Mouse (Mus musculus): ENCODE data around the gene Slc27a1. TPM values are rescaled to one million over a fixed set of nuclear protein-coding genes. Genes with fewer than 3 reads are reported as not detected.

The Slc27a1 gene
- polyA plus RNA-seq, 1 experiment from 2014 or later: 70.0 TPM

GRCm38 (mm10) chr8:71561401-71561800, 7.3 kb upstream of the Slc27a1 start:
- H3K36me3 ChIP-seq (ENCODE audit: control insufficient read depth, insufficient read depth, low read length): no peaks in the 10 kb centered on the region
- H3K4me1 ChIP-seq (ENCODE audit: control insufficient read depth, insufficient read depth, low read length): peaks cover 5% of the 10 kb centered on the region; the same call in 1 of the 2 replicates
- H3K4me3 ChIP-seq (ENCODE audit: low read depth, low read length): no peak overlapping the region
- no peak overlapping the region for H3K9ac ChIP-seq (replicated peaks; ENCODE audit: low read depth, low read length)
- 4% methylated on average over 15 of the region's 15 CpGs for WGBS
- peaks cover 59% of the 10 kb centered on the region for H3K27me3 ChIP-seq (ENCODE audit: control insufficient read depth, insufficient read depth, low read length)
- no peaks in the 10 kb centered on the region for H3K9me3 ChIP-seq (ENCODE audit: control insufficient read depth, low read length)
- peak; percentile 48; the same call in 1 of the 2 replicates for ATAC-seq (ENCODE audit: low read depth)
- no peak overlapping the region for H3K4me2 ChIP-seq (ENCODE audit: low read depth, low read length)
- no peak overlapping the region for H3K27ac ChIP-seq (ENCODE audit: low read depth, low read length)

GRCm38 (mm10) chr8:71562751-71563150, 5.9 kb upstream of the Slc27a1 start:
- Histone ChIP-seq H3K9me3 (ENCODE audit: control insufficient read depth, low read length) (no peaks in the 10 kb centered on the region), H3K36me3 (ENCODE audit: control insufficient read depth, insufficient read depth, low read length) (no peaks in the 10 kb centered on the region), H3K4me1 (ENCODE audit: control insufficient read depth, insufficient read depth, low read length) (peaks cover 5% of the 10 kb centered on the region; the same call in 1 of the 2 replicates), H3K27me3 (ENCODE audit: control insufficient read depth, insufficient read depth, low read length) (peaks cover 46% of the 10 kb centered on the region), H3K4me3 (ENCODE audit: low read depth, low read length) (peak overlapping the region; percentile 20; the same call in 1 of the 2 replicates), H3K27ac (ENCODE audit: low read depth, low read length) (no peak overlapping the region), H3K9ac (replicated peaks; ENCODE audit: low read depth, low read length) (0 out of 2 replicates have a peak overlapping the region, but pooled peaks have one; percentile 16), H3K4me2 (ENCODE audit: low read depth, low read length) (peak overlapping the region; percentile 32; the same call in 1 of the 2 replicates)
- ATAC-seq (ENCODE audit: low read depth): peak; percentile 26; the same call in 1 of the 2 replicates
- 1% methylated on average over 33 of the region's 33 CpGs for WGBS

- H3K4me3 ChIP-seq (ENCODE audit: low read depth, low read length): no peak overlapping the region
- no peaks in the 10 kb centered on the region; the same call in 1 of the 2 replicates for H3K4me1 ChIP-seq (ENCODE audit: control insufficient read depth, insufficient read depth, low read length)
- no peak overlapping the region for H3K27ac ChIP-seq (ENCODE audit: low read depth, low read length)
- H3K27me3 ChIP-seq (ENCODE audit: control insufficient read depth, insufficient read depth, low read length): peaks cover 35% of the 10 kb centered on the region
- 85% methylated on average over 4 of the region's 4 CpGs for WGBS
- H3K9ac ChIP-seq (replicated peaks; ENCODE audit: low read depth, low read length): no peak overlapping the region
- ATAC-seq (ENCODE audit: low read depth): no peak
- H3K9me3 ChIP-seq (ENCODE audit: control insufficient read depth, low read length): no peaks in the 10 kb centered on the region
- H3K36me3 ChIP-seq (ENCODE audit: control insufficient read depth, insufficient read depth, low read length): no peaks in the 10 kb centered on the region
- no peak overlapping the region for H3K4me2 ChIP-seq (ENCODE audit: low read depth, low read length)
Observed at GRCm38 (mm10) chr8:71563992-71564391, 4.7 kb upstream of the Slc27a1 start.

- no peaks in the 10 kb centered on the region for H3K9me3 ChIP-seq (ENCODE audit: control insufficient read depth, low read length)
- no peak for ATAC-seq (ENCODE audit: low read depth)
- H3K4me1 ChIP-seq (ENCODE audit: control insufficient read depth, insufficient read depth, low read length): peaks cover 6% of the 10 kb centered on the region
- H3K27me3 ChIP-seq (ENCODE audit: control insufficient read depth, insufficient read depth, low read length): peaks cover 15% of the 10 kb centered on the region
- no peak within 1 kb of the TSS for H3K27ac ChIP-seq (ENCODE audit: low read depth, low read length)
- H3K4me3 ChIP-seq (ENCODE audit: low read depth, low read length): no peak within 1 kb of the TSS
- WGBS: 75% methylated on average over 3 of the region's 3 CpGs
- H3K4me2 ChIP-seq (ENCODE audit: low read depth, low read length): no peak within 1 kb of the TSS
- H3K36me3 ChIP-seq (ENCODE audit: control insufficient read depth, insufficient read depth, low read length): no peaks in the 10 kb centered on the region
- H3K9ac ChIP-seq (replicated peaks; ENCODE audit: low read depth, low read length): no peak within 1 kb of the TSS
Observed at GRCm38 (mm10) chr8:71566501-71566900, 2.2 kb upstream of the Slc27a1 start, which contains the start of gene Nxnl1. Gene Nxnl1, minus strand, starts transcription at chr8:71566601.

- 75% methylated on average over 7 of the region's 7 CpGs for WGBS
- Histone ChIP-seq H3K9ac (replicated peaks; ENCODE audit: low read depth, low read length) (no peak overlapping the region), H3K27ac (ENCODE audit: low read depth, low read length) (no peak overlapping the region)
Observed at GRCm38 (mm10) chr8:71567587-71567986, 1.1 kb upstream of the Slc27a1 start.

GRCm38 (mm10) chr8:71568941-71569340, 259 bp downstream of the Slc27a1 start:
- H3K27me3 ChIP-seq (ENCODE audit: control insufficient read depth, insufficient read depth, low read length): no peaks in the 10 kb centered on the region
- peak overlapping the region; percentile 76 for H3K27ac ChIP-seq (ENCODE audit: low read depth, low read length)
- H3K4me2 ChIP-seq (ENCODE audit: low read depth, low read length): peak overlapping the region; percentile 93
- peaks cover 17% of the 10 kb centered on the region for H3K4me1 ChIP-seq (ENCODE audit: control insufficient read depth, insufficient read depth, low read length)
- 23% methylated on average over 6 of the region's 6 CpGs for WGBS
- H3K9ac ChIP-seq (replicated peaks; ENCODE audit: low read depth, low read length): peak overlapping the region; percentile 68
- H3K36me3 ChIP-seq (ENCODE audit: control insufficient read depth, insufficient read depth, low read length): no peaks in the 10 kb centered on the region
- H3K4me3 ChIP-seq (ENCODE audit: low read depth, low read length): peak overlapping the region; percentile 62
- no peaks in the 10 kb centered on the region for H3K9me3 ChIP-seq (ENCODE audit: control insufficient read depth, low read length)
- no peak for ATAC-seq (ENCODE audit: low read depth)

More at GRCm38 (mm10) chr8:71567587-71567986, 1.1 kb upstream of the Slc27a1 start:
- Histone ChIP-seq H3K36me3 (ENCODE audit: control insufficient read depth, insufficient read depth, low read length) (no peaks in the 10 kb centered on the region), H3K27me3 (ENCODE audit: control insufficient read depth, insufficient read depth, low read length) (peaks cover 6% of the 10 kb centered on the region), H3K4me3 (ENCODE audit: low read depth, low read length) (no peak overlapping the region), H3K4me2 (ENCODE audit: low read depth, low read length) (no peak overlapping the region), H3K9me3 (ENCODE audit: control insufficient read depth, low read length) (no peaks in the 10 kb centered on the region), H3K4me1 (ENCODE audit: control insufficient read depth, insufficient read depth, low read length) (peaks cover 10% of the 10 kb centered on the region)
- ATAC-seq (ENCODE audit: low read depth): no peak

GRCm38 (mm10) chr8:71569366-71570290, 946 bp downstream of the Slc27a1 start:
- no peaks in the 10 kb centered on the region for H3K9me3 ChIP-seq (ENCODE audit: control insufficient read depth, low read length)
- no peaks in the 10 kb centered on the region for H3K36me3 ChIP-seq (ENCODE audit: control insufficient read depth, insufficient read depth, low read length)
- H3K27ac ChIP-seq (ENCODE audit: low read depth, low read length): peak overlapping the region; percentile 83
- peak overlapping the region; percentile 68 for H3K9ac ChIP-seq (replicated peaks; ENCODE audit: low read depth, low read length)
- H3K4me2 ChIP-seq (ENCODE audit: low read depth, low read length): peak overlapping the region; percentile 93
- ATAC-seq (ENCODE audit: low read depth): peak; percentile 81
- WGBS: under 1% methylated on average over 51 of the region's 51 CpGs
- H3K4me3 ChIP-seq (ENCODE audit: low read depth, low read length): peak overlapping the region; percentile 62
- H3K27me3 ChIP-seq (ENCODE audit: control insufficient read depth, insufficient read depth, low read length): no peaks in the 10 kb centered on the region
- H3K4me1 ChIP-seq (ENCODE audit: control insufficient read depth, insufficient read depth, low read length): peaks cover 17% of the 10 kb centered on the region

GRCm38 (mm10) chr8:71570291-71570954, 1.7 kb downstream of the Slc27a1 start:
- Histone ChIP-seq H3K4me3 (ENCODE audit: low read depth, low read length) (peak overlapping the region; percentile 62), H3K4me2 (ENCODE audit: low read depth, low read length) (peak overlapping the region; percentile 93), H3K36me3 (ENCODE audit: control insufficient read depth, insufficient read depth, low read length) (no peaks in the 10 kb centered on the region), H3K9ac (replicated peaks; ENCODE audit: low read depth, low read length) (peak overlapping the region; percentile 68), H3K4me1 (ENCODE audit: control insufficient read depth, insufficient read depth, low read length) (peaks cover 17% of the 10 kb centered on the region), H3K27ac (ENCODE audit: low read depth, low read length) (peak overlapping the region; percentile 83), H3K27me3 (ENCODE audit: control insufficient read depth, insufficient read depth, low read length) (no peaks in the 10 kb centered on the region), H3K9me3 (ENCODE audit: control insufficient read depth, low read length) (no peaks in the 10 kb centered on the region)
- under 1% methylated on average over 41 of the region's 41 CpGs for WGBS
- ATAC-seq (ENCODE audit: low read depth): peak; percentile 87

Data from neural tube, embryonic 14.5 days (tissue).